Mouse (Mus musculus) erythroblast, embryonic 14.5 days (primary cell): ENCODE measurements around the gene 9230102O04Rik.

Experiments used
- GATA1 ChIP-seq: IDR thresholded peaks from 2 replicates; pipeline ENCODE4 v1.6.1; 2012; ENCODE audit warnings: low read length, inconsistent platforms, mixed read lengths
- TAL1 ChIP-seq: IDR thresholded peaks from 3 replicates; pipeline ENCODE4 v1.6.1; 2012; ENCODE audit warnings: low read length, inconsistent platforms, mixed read lengths

GRCm38 (mm10) chr2:9890251-9890650 lies 911 bp upstream of the 9230102O04Rik start:
- TF ChIP-seq GATA1 (no peak), TAL1 (no peak)
